Mouse (Mus musculus) heart, adult 8-10 months (tissue): ENCODE results near the gene Fbxw28. TPM values are rescaled to one million over a fixed set of nuclear protein-coding genes. Genes with fewer than 3 reads are reported as not detected.
"Not testable (repeated sequence)": the region's sequence is repeated elsewhere in the genome, so short reads cannot be mapped to it uniquely, and the experiment has no call there.

Experiments
- DNase-seq: peaks from one replicate; pipeline ENCODE4 v3.0.0; 2022; ENCODE audit warnings: low spot score
- total RNA-seq, 4 experiments: library from RNA; stranded (reverse); gene quantifications; 2 replicates each; pipeline ENCODE4 v1.2.4; 2022

Fbxw28 gene
- total RNA-seq, result not detected

GRCm38 (mm10) chr9:109339559-109339958 is at the start of gene Fbxw28:
Fbxw28 (minus strand) TSS chr9:109339659.
- DNase-seq, result not testable (repeated sequence)

GRCm38 (mm10) chr9:109287576-109287975 is 51.9 kb downstream of the Fbxw28 start, which contains the start of gene Fbxw14:
Fbxw14 (minus strand) TSS chr9:109287676.
- not testable (repeated sequence) for DNase-seq

Other genes with a start within 250 kb of the Fbxw28 start
- 10 to 100 TPM; 21.6 to 25.9 (median 22.9) TPM for gene Plxnb1, start 244.3 kb downstream of the Fbxw28 start, total RNA-seq
- not detected for gene Fbxw21, start 177.6 kb downstream of the Fbxw28 start, total RNA-seq
- gene Fbxw13, start 143.7 kb downstream of the Fbxw28 start, total RNA-seq, result not detected
- gene Fbxw20, start 104.9 kb downstream of the Fbxw28 start, total RNA-seq, result not detected
- gene Fbxw14, start 52.0 kb downstream of the Fbxw28 start, total RNA-seq, result not detected
- gene Fbxw22, start 64.6 kb upstream of the Fbxw28 start, total RNA-seq, result not detected
- gene Fbxw16, start 109.5 kb upstream of the Fbxw28 start, total RNA-seq, result not detected
- not detected for gene Fbxw19, start 156.2 kb upstream of the Fbxw28 start, total RNA-seq
- not detected for gene Fbxw15, start 228.6 kb upstream of the Fbxw28 start, total RNA-seq